Mouse (Mus musculus) thymus, adult 2 months (tissue): ENCODE results near the gene Jag2. TPM values are rescaled to one million over a fixed set of nuclear protein-coding genes. Genes with fewer than 3 reads are reported as not detected.

ENCODE experiments used
- DNase-seq: peaks from one replicate; pipeline ENCODE4 v3.0.0; 2021
- H3K27ac ChIP-seq: fragments of 200-500 bp; 2 replicates; pipeline ENCODE4 v1.5.1; 2012; ENCODE audit warnings: low read length, control low read depth; ENCODE audit not compliant: control insufficient read depth, insufficient read depth
- H3K27me3 ChIP-seq: fragments of 200-500 bp; 2 replicates; pipeline ENCODE4 v1.6.1; 2012; ENCODE audit warnings: mild to moderate bottlenecking, low read length, moderate library complexity, mixed read lengths; ENCODE audit not compliant: control insufficient read depth, insufficient read depth
- H3K36me3 ChIP-seq: fragments of 200-500 bp; 2 replicates; pipeline ENCODE4 v1.6.1; 2012; ENCODE audit warnings: mild to moderate bottlenecking, low read length, moderate library complexity; ENCODE audit not compliant: control insufficient read depth, insufficient read depth
- H3K4me1 ChIP-seq: fragments of 200-500 bp; replicated peaks from 2 replicates; pipeline ENCODE4 v1.6.1; 2012; ENCODE audit warnings: low read length; ENCODE audit not compliant: control insufficient read depth, insufficient read depth
- H3K4me3 ChIP-seq: fragments of 200-500 bp; 2 replicates; pipeline ENCODE4 v1.5.1; 2012; ENCODE audit warnings: mild to moderate bottlenecking, low read length, control low read depth, moderate library complexity; ENCODE audit not compliant: control insufficient read depth, insufficient read depth
- CTCF ChIP-seq: fragments of 200-500 bp; IDR thresholded peaks from 2 replicates; pipeline ENCODE4 v1.5.1; 2012; ENCODE audit warnings: mild to moderate bottlenecking, control low read depth, low read length, moderate library complexity, borderline replicate concordance; ENCODE audit not compliant: control insufficient read depth, poor library complexity, insufficient read depth; ENCODE audit errors: extremely low read depth
- POLR2A ChIP-seq: fragments of 200-500 bp; IDR thresholded peaks from 2 replicates; pipeline ENCODE4 v1.6.1; 2012; ENCODE audit warnings: mild to moderate bottlenecking, low read length, control low read depth, moderate library complexity; ENCODE audit not compliant: control insufficient read depth, poor library complexity, insufficient read depth; ENCODE audit errors: extremely low read depth
- WGBS: fragments of 180-500 bp; shearing (Covaris S2); methylation state at CpG from one replicate; pipeline ENCODE4 v1.1.7; 2018; 5-methylcytosine and 5-hydroxymethylcytosine counted together
- polyA plus RNA-seq: library from polyadenylated mRNA; depleted of rRNA; stranded (reverse); fragments of >200 nt; gene quantifications from 2 replicates; pipeline ENCODE4 v1.2.3, GENCODE M21; 2012; rRNA removed

Jag2 gene
- polyA plus RNA-seq = 58.7 and 61.5 TPM in 2 replicates

DNA sequence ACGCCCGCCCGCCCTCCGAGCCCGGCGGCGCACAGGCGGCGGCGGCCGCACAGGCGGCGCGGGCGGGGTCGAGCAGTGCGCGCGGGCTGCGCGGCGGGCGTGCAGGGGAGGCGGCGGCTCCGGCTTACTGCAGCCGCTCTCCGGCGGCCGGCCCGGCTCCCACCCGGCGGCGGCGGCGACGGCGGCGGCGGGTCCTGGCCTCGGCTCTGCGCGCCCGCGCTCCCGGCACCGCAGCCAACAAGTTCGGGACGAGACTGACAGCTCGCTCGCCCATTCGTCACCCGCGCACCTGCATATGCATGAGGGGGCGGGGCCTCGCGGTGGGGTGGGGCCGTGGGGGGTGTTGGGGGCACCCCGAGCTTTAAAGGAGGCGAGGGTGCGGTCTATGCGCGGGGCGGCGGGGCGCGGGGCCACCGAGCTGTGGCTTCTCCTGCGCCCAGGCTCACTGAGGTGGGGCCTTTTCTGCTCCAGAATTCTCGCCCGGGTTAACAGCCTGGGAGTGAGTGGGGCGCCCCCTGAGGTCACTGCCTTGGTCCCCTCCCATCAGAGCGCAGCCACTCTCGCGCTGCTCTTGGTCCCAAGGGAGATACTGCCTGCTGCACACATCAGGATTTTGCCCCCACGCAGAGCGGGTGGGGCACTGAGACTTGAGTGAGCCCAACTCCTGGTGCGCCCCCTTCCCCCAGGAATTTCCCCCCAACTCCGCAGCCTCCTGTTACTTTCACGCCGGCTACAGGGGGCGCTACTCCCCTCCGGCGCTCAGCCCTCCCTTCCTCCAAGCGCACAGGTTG is at the start of gene Jag2:
Gene Jag2, minus strand, starts transcription at position 215 of the 791 bp plus-strand sequence.
- no peak within 1 kb of the TSS for H3K27ac ChIP-seq
- H3K4me3 ChIP-seq = peak within 1 kb of the TSS; percentile 51
- H3K4me1 ChIP-seq = peaks cover 18% of the 10 kb centered on the region
- 13% methylated on average over 85 of the region's 85 CpGs for whole genome bisulfite sequencing
- H3K27me3 ChIP-seq = peaks cover 14% of the 10 kb centered on the region; the same call in 1 of the 2 replicates
- H3K36me3 ChIP-seq = no peaks in the 10 kb centered on the region
- peak; percentile 43 for DNase-seq
- TF ChIP-seq CTCF = peak; percentile 58; the same call in 1 of the 2 replicates
- TF ChIP-seq POLR2A = no peak

DNA sequence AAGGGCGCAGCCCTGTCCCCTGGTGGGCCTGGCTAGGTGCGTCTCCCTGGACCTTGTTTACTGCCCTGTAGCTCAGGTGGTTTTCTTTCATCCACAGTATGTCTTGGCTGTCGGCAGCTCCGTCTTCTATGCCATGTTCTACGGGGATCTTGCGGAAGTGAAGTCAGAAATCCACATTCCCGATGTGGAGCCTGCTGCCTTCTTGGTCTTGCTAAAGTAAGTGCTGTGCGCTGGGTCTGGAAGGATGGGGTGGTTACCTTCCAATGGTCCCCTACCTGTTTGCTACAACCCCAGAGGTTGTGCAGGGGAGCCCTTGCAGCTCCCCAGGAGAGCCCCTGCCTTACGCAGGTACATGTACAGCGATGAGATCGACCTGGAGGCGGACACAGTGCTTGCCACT is 47.6 kb upstream of the Jag2 start:
- Histone ChIP-seq H3K27ac (no peak overlapping the region), H3K4me3 (peak overlapping the region; percentile 77), H3K4me1 (peaks cover 9% of the 10 kb centered on the region), H3K27me3 (no peaks in the 10 kb centered on the region), H3K36me3 (peaks cover 30% of the 10 kb centered on the region)
- no peak for DNase-seq
- WGBS = 84% methylated on average over 12 of the region's 12 CpGs
- TF ChIP-seq POLR2A (no peak), CTCF (no peak)

DNA sequence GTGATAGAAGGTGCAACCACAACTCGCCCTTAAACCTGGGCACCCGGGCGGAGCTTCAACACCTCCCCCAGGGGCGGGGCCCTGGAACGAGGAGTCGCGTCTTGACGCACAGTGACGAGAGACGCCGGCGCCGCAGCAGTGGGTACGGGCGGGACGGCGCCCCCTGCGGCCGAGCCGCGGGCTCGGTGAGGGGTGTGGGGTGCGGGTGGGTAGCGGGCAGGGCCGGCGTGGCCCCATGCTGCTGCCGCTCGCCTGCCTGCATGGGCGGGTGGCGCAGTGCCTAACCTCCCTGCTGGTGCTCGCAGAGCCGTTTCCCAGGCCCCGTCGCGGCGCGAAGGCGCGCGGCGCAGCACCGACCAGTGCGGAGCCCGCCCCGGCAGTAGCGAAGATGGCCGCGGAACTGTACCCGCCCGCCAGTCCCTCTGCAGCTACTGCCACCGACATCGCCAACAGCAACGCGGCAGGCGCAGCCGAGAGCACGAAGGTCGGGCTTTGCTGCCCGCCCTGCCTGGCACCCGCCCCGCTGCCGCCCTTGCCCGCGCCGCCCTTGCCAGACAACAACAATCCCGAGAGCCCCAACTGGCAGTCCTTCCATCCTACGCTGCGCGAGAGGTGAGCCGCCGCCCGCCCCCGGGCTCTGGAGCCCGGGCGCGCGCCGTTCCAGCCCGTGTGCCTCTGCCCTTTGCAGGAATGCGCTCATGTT is 46.9 kb upstream of the Jag2 start, which contains the start of gene Btbd6:
Gene Btbd6, plus strand, starts transcription at position 112 of the 703 bp plus-strand sequence.
- no peaks in the 10 kb centered on the region for H3K27me3 ChIP-seq
- H3K4me3 ChIP-seq = peak within 1 kb of the TSS; percentile 77
- no peak within 1 kb of the TSS for H3K27ac ChIP-seq
- peaks cover 34% of the 10 kb centered on the region for H3K36me3 ChIP-seq
- DNase-seq = peak; percentile 92
- WGBS = under 1% methylated on average over 80 of the region's 80 CpGs
- peaks cover 9% of the 10 kb centered on the region for H3K4me1 ChIP-seq
- TF ChIP-seq CTCF (peak; percentile 95), POLR2A (peak; percentile 51; the same call in 1 of the 2 replicates)

- peaks cover 44% of the 10 kb centered on the region for H3K36me3 ChIP-seq
- 95% methylated on average over 9 of the region's 9 CpGs for WGBS
- TF ChIP-seq POLR2A (no peak), CTCF (no peak)
Observed at GRCm38 (mm10) chr12:112974736-112975135, 45.2 kb upstream of the Jag2 start.

DNA sequence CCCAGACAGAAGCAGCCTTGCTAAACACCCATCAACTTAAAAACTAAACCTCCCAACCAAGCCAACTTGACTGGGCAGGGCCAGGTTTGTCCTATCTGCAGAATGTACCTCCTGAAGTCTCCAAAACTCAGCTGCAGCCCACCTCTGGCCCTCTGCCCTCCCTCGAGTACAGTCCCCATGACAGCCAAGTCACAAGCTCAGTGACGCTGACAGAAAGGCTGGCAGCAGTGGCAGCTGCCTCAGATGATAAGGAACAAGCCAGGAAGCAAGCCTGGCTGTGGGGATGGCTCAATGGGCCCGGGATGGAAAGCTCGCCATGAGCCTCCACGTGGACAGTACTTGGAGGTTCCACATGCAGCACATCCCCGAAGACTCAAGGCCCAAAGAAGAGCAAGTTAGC is 40.0 kb upstream of the Jag2 start:
- Histone ChIP-seq H3K4me1 (no peaks in the 10 kb centered on the region), H3K4me3 (no peak overlapping the region), H3K27ac (no peak overlapping the region), H3K27me3 (no peaks in the 10 kb centered on the region), H3K36me3 (peaks cover 67% of the 10 kb centered on the region)
- TF ChIP-seq POLR2A (no peak), CTCF (no peak)
- 96% methylated on average over 6 of the region's 6 CpGs for WGBS
- DNase-seq = no peak

More at GRCm38 (mm10) chr12:112974736-112975135, 45.2 kb upstream of the Jag2 start:
- H3K4me3 ChIP-seq = no peak overlapping the region
- no peak overlapping the region for H3K27ac ChIP-seq
- peaks cover 9% of the 10 kb centered on the region for H3K4me1 ChIP-seq
- H3K27me3 ChIP-seq = no peaks in the 10 kb centered on the region
- no peak for DNase-seq

DNA sequence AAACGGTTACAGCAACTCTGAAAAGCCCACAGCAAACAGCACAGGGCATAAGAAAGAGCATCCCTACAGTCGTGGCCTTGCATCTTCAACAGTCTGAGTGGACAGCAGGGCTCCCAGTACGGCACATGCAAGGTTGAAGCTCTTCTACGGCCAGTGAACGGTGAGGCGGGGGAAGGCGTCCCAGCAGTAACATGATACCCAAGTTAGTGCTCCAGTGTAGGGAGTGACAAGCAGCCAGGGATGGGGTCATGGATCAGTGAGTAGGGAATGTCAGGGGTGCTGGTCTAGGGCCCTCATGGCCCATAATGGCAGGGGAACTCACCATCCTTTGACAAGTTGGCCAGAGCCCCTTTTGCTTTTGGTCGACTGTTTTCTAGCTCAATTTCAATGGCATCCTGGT is 39.4 kb upstream of the Jag2 start:
- 93% methylated on average over 8 of the region's 8 CpGs for WGBS
- Histone ChIP-seq H3K27ac (no peak overlapping the region), H3K27me3 (no peaks in the 10 kb centered on the region), H3K36me3 (peaks cover 73% of the 10 kb centered on the region), H3K4me3 (no peak overlapping the region), H3K4me1 (no peaks in the 10 kb centered on the region)
- TF ChIP-seq CTCF = no peak
- TF ChIP-seq POLR2A = no peak
- no peak for DNase-seq
